Mouse (Mus musculus): Measurements from ENCODE around the gene Rab22a.
"Not testable (repeated sequence)": the region's sequence is repeated elsewhere in the genome, so short reads cannot be mapped to it uniquely, and the experiment has no call there.

The Rab22a gene

GRCm38 (mm10) chr2:173672328-173672896 is 12.9 kb downstream of the Rab22a start:
- DNase-seq = no peak

GRCm38 (mm10) chr2:173673469-173673868 is 13.9 kb downstream of the Rab22a start:
- no peak for DNase-seq

- DNase-seq = no peak
Observed at GRCm38 (mm10) chr2:173678593-173678992, 19.0 kb downstream of the Rab22a start.

GRCm38 (mm10) chr2:173679217-173679616 is 19.7 kb downstream of the Rab22a start:
- DNase-seq = no peak

- no peak for DNase-seq
Observed at GRCm38 (mm10) chr2:173680153-173680552, 20.6 kb downstream of the Rab22a start.

- no peak for DNase-seq
Observed at GRCm38 (mm10) chr2:173682773-173683172, 23.2 kb downstream of the Rab22a start.

GRCm38 (mm10) chr2:173685781-173686361 is 26.3 kb downstream of the Rab22a start:
- DNase-seq = no peak

- no peak for DNase-seq
Observed at GRCm38 (mm10) chr2:173687363-173687762, 27.8 kb downstream of the Rab22a start.

- DNase-seq = no peak
Observed at GRCm38 (mm10) chr2:173689835-173690234, 30.3 kb downstream of the Rab22a start.

GRCm38 (mm10) chr2:173691748-173692147 is 32.2 kb downstream of the Rab22a start:
- DNase-seq = no peak

- DNase-seq = no peak
Observed at GRCm38 (mm10) chr2:173692693-173693092, 33.1 kb downstream of the Rab22a start.

GRCm38 (mm10) chr2:173698850-173699249 is 39.3 kb downstream of the Rab22a start:
- DNase-seq = no peak

- no peak for DNase-seq
Observed at GRCm38 (mm10) chr2:173702096-173702866, 42.7 kb downstream of the Rab22a start.

- no peak for DNase-seq
Observed at GRCm38 (mm10) chr2:173702867-173703237, 43.3 kb downstream of the Rab22a start.

- DNase-seq = no peak
Observed at GRCm38 (mm10) chr2:173705827-173706551, 46.4 kb downstream of the Rab22a start.

GRCm38 (mm10) chr2:173707626-173708025 is 48.1 kb downstream of the Rab22a start:
- not testable (repeated sequence) for DNase-seq

- DNase-seq = no peak
Observed at GRCm38 (mm10) chr2:173710193-173710592, 50.6 kb downstream of the Rab22a start.

- peak; percentile 32 for DNase-seq
Observed at GRCm38 (mm10) chr2:173712656-173713055, 53.1 kb downstream of the Rab22a start.

GRCm38 (mm10) chr2:173713241-173713640 is 53.7 kb downstream of the Rab22a start:
- DNase-seq = no peak

- no peak for DNase-seq
Observed at GRCm38 (mm10) chr2:173714620-173715218, 55.2 kb downstream of the Rab22a start.

- no peak for DNase-seq
Observed at GRCm38 (mm10) chr2:173716966-173717365, 57.4 kb downstream of the Rab22a start.

GRCm38 (mm10) chr2:173719115-173719514 is 59.6 kb downstream of the Rab22a start, which contains the start of gene 1700010B08Rik:
Gene 1700010B08Rik (plus strand): TSS chr2:173719415.
- DNase-seq = not testable (repeated sequence)

Measured in embryo, embryonic 11 days (tissue).